Mouse (Mus musculus) gastrocnemius, postnatal 14 days (tissue): ENCODE measurements around the gene Matk. TPM values are rescaled to one million over a fixed set of nuclear protein-coding genes. Genes with fewer than 3 reads are reported as not detected.
"Not testable (repeated sequence)": the region's sequence is repeated elsewhere in the genome, so short reads cannot be mapped to it uniquely, and the experiment has no call there.

ENCODE experiments used
- DNase-seq: peaks from one replicate; pipeline ENCODE4 v3.0.0; 2021; ENCODE audit warnings: mixed read lengths
- intact Hi-C: fragments of 180-260 bp; cut with DNase I; formaldehyde crosslinking; loops from one replicate; pipeline ENCODE4 v1.15.1; 2025; ENCODE audit warnings: low total_unique reads
- long read RNA-seq, 2 experiments: library from polyadenylated mRNA; stranded (forward); transcript quantifications; one replicate each; pipeline ENCODE4 v2.0.0; 2021
- total RNA-seq, 2 experiments: library from RNA; stranded (reverse); gene quantifications; 2 replicates each; pipeline ENCODE4 v1.2.3; 2021

The Matk gene
- total RNA-seq: under 1 TPM; 0.33 to 0.57 TPM
- long read RNA-seq, experiment 1: 0 reads
- long read RNA-seq, experiment 2, partial matches to known transcripts: 0 of 2 reads
- long read RNA-seq, experiment 2, other reads (novel, unspliced or antisense): 1 of 2 reads

DNA sequence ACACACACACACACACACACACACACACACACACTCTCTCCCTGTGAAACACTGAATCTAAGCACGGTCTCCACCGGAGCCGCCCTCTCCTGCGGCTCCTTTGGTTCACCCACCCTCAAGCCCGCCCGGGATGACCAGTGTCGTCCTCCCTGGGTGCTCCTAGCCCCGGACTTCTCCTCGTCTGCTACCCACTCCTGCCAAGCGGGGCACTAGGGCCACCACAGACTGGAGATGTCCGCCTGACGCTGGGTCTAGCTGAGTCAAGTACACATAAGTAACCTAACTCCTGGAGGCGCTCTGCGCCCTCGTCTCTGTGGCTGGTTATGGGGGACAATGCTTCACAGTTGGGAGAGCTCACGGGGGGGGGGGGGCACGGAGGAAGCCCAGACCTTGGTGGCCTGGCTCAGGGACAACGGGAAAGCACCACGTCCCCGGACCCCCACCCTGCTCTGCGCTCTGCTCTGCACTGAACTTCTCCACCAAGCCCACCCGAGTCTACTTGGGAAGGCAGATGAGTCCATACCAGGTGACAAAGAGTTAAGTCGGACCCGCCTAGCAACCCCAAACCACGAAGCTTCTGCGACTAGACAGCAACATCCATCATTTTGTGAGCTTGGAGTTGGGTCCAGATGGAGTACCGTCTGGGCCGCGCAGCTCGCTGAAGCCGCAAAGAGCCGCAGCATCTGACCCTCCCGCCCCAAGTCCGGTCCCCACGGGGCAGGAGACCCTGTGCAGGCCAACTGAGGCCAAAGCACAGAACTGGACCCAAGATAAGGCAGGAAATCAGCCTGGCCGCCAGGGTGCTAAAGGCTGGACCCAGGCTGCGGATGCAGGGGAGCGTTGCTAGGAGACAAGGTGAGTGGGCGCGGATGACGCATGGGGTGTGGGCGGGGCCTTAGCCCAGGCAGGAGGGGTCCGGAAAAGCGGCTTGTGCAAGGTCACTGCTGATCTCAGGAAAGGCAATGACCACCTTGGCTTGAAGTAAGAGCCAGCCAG is at the start of gene Matk:
Matk (plus strand) TSS at position 512 of the 996 bp plus-strand sequence.
- intact Hi-C loops: no loop called here
- no peak for DNase-seq

DNA sequence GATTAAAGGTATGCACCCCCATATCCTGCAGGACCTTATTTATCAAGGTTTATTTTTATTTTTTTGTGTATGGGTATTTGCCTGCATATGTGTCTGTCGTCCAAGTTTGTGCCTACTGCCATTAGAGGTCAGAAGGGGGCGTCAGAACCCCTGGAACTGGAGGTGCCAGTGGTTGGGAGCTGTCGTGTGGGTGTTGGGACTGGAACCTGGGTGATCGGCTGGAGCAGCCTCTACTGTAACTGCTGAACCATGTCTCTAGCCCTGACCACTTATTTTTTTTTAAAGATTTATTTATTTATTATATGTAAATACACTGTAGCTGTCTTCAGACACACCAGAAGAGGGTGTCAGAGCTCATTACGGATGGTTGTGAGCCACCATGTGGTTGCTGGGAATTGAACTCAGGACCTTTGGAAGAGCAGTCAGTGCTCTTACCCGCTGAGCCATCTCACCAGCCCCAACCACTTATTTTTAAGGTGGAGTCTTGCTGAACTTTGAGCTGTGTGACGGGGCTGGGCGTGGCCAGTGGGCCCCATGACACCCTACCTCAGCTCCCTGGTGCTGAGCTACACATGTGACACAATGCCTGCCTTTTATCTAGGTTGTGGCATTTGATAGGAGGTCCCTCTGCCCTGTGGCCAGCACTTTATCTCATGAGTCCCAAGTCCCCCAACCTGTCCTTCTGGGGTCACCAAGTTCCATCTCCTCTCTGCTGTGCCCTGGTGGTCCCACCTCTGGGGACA is 49.6 kb upstream of the Matk start:
- intact Hi-C loops: no loop called here
- no peak for DNase-seq

DNA sequence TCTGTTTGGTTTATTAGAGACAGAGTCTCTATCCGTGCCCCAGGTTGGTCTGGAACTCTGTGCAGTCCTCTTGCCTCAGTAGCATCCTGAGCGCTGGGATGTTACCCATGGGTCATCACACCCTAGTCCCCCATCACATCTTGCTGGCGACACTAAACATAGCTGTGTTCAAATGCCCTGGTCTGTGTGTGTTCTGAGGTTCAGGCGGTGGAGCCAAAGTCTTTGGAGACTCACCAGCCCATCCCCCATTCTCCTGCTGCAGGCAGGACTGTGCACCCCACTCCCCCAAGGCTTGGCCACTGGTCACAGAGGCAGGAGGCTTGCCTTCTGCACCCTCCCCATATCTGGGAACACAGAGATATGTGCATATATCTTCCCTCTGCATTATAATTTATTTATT is 48.6 kb upstream of the Matk start:
- intact Hi-C loops: no loop called here
- no peak for DNase-seq

DNA sequence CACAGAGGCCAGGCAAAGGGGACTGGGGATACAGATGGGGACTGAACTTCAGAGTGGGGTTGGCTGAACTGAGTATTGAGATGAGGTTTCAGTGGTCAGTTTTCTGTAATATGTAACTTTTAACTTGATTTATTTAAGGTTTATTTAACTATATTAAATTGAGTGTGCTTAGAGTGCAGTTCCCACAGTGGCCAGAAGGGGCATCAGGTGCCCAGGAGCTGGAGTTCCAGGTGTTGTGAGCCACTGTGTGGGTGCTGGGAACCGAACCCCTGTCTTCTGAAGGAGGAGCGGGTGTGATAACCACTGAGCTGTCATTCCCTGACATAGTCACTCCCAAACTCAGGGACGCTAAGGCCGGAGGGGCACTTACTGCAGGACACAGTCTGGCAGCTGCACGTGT is 42.6 kb upstream of the Matk start:
- no peak for DNase-seq

DNA sequence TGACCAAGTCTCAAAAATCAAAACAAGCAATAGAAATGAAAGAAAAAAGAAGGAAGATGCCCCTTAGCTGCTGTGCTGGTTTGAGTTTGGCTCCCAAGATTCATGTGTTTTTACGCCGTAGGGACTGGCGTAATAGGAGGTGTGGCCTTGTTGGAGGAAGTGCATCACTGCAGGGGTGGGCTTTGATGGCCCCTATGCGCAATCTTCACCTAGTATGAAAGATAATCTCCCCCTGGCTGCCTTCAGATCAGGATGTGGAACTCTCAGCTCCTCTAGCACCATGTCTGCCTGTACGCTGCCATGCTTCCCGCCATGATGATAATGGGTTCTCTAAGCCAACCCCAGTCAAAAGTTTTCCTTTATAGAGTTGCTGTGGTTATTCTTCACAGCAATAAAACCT is 36.5 kb upstream of the Matk start:
- intact Hi-C loops: no loop called here
- no peak for DNase-seq

More for the DNA sequence above, 42.6 kb upstream of the Matk start:
- intact Hi-C loops: no loop called here

DNA sequence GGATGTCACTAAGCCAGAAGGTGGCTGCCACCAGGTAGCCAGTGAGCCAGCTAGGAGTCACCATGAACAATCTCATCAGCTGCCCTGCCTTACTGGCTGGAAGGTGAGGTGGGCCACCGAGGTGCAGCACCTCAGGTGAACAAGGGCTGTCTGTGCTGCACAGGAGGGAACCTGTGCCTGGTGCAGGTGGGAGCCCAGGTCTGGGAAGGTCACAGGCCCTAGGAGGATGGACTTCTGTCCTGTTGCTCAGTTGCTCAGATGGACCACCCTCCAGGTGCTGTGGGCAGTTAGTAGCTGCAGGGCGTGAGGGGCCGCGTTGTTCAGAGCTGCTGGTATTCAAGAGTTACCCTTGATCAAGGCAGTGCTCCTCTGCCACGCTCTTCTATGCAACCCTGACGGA is 35.9 kb upstream of the Matk start:
- intact Hi-C loops: no loop called here
- no peak for DNase-seq

DNA sequence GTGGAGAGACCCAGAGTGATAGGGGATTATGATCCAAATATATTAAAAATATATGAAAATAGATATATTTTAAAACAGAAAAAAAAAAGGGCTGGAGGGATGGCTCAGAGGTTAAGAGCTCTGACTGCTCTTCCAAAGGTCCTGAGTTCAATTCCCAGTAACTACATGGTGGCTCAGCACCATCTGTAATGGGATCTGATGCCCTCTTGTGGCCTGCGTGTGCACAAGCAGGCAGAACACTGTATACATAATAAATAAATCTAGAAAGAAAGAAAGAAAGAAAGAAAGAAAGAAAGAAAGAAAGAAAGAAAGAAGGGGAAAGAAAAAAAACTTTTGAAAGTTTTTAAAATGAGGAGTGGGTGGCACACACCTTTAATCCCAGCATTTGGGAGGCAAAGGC is 35.5 kb upstream of the Matk start:
- DNase-seq, intact Hi-C loops: not testable (repeated sequence)

DNA sequence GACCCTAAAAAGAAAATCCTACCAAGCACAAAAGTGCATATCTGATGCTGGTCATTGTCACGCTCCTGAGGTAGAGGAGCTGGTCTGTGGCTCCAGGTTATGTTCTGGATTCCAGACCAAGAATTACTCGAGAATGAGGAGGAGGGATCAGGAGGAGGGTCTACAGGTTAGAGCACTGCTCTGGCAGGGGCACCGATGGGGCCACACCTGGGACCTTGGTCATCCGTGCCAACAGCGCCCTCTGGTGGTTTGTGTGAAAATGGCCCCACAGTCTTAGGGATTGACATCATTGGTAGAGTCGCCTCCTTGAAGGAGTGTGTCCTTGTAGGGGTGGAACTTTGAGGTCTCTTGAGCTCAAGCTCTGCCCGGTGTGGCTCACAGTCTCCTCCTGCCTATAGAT is 34.8 kb upstream of the Matk start:
- intact Hi-C loops: no loop called here
- DNase-seq: no peak

DNA sequence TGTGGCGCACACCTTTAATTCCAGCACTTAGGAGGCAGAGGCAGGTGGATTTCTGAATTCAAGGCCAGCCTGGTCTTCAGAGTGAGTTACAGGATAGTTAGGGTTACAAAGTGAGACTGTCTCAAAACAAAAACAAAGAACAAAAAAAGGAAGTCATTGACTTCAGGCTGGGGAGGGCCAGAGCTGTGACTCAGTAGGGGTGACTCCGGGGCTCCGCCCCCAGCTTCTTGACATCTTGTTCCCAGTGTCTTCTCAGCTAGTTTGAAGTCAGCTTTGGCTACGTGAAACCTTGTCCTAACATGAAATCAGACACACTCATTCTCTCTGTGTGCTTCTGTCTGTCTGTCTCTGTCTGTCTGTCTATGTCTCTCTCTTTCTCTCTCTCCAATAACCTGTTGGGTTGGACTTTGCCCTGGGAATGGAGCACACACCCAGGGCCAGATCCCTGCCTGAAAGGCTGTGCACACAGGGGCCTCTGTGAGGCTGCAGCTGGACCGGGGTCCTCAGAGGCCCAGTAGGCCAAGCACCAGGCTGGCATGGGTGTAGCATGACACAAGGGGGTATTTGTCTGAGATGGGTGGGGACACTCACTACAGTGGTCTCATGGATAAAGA is 31.2 kb upstream of the Matk start:
- intact Hi-C loops: no loop called here

DNA sequence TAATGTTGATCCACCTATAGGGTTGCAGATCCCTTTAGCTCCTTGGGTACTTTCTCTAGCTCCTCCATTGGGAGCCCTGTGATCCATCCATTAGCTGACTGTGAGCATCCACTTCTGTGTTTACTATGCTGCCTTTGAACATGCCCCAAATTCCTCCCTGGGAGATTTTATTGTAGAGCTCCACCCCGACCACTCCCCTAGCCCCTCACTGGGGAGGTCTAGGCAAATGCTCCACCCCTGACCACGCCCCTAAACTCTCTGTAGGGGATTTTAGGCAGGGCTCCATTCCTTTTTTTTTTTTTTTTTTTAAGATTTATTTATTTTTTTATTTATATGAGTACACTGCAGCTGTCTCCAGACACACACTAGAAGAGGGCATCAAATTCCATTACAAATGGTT is 29.0 kb upstream of the Matk start:
- DNase-seq, intact Hi-C loops: not testable (repeated sequence)

More for the DNA sequence above, 31.2 kb upstream of the Matk start:
- no peak for DNase-seq

DNA sequence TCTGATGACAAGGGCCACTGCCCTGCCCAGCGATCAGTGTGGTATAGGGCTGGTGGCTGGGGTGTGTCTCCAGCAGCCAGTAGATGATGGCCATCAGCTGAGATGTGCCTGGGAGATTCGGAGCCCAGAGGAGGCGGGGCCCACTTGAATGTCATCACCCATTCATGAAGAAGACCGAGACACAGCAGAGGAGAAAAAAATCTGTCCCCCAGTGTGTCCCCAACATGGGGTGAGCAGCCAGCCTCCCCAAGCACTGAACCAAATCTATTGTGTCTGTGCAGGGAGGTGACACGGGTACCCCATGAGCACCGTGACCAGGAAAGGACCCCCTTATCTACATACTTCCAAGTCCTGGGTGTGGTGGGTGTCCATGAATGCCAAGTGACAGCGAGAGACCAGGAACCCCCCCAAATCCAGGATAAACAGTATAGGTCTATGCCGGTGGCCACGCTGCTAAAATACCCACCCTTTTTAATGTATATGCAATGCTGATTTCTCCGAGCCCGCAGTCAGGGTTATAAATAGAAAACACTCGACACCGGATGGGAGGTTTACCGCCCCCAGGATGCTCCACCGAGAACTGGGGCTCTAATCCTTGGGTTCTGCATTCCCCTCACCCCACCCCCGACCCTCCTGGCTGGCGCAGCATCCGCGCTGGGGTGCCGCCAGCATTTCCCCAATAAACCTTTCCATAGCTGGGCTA is 22.8 kb upstream of the Matk start:
- intact Hi-C loops: no loop called here
- no peak for DNase-seq

DNA sequence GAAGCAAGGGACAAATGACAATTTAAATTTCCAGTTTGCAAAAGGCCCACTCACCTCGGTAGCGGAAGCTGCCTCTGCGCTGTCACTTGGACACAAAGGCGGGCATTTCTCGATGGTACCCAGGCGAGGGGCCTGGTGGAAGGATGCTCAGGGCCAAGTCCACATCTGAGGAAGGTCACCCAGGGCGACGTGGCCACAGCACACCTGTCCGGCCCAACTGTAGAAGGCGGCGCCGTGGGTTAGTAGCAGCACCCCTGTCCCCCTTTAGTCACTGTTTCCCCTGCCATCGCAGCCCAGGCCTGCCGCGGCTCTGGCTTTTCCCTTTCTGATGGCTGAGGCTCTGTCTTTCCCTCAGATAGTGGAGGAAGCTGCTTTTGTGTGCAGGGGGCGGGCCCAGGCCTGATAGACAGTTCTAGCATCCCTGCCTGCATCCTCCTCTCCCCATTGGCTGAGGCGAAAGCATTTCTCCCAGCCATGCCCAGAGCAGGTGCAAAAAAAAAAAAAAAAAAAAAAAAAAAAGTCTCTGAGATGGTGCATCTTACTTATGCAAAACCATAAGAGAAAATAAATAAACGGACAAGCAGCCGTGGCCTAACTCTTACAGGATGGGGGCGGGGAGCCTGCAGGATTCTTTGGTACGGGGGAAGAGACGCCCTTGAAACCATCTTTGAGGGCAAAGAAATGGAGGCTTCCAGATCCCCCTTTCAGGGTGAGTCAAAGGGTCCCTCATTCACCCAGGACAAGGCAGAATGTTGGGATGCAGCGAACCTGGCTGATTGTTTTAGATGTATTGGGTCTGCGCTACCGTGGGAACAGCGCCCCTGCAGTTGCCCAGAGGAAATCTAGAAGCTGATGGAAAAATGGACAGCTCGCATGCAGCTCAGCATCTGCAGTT is 22.1 kb upstream of the Matk start, which contains the start of gene Atcay:
Atcay (minus strand) TSS at position 396 of the 895 bp plus-strand sequence.
- no peak for DNase-seq
- intact Hi-C loops: no loop called here

DNA sequence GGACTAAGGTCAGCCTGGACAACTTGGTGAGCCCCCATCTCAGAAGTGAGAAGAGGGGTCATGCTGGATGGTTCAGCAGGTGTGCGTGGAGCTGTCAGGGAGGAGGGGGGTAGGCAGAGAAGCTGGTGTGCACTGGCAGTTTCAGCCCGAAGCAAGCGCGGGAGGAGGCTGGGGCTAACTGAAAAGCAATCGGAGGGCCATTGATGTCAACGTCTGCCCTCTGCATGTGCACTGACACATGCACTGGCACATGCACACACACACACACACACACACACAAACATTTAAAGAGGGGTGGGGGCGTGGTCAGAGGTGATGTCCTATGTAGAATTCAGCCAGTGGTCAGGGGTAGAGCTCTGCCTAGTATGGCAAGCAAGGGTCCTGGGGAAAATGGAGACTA is 21.3 kb upstream of the Matk start:
- intact Hi-C loops: no loop called here
- no peak for DNase-seq

DNA sequence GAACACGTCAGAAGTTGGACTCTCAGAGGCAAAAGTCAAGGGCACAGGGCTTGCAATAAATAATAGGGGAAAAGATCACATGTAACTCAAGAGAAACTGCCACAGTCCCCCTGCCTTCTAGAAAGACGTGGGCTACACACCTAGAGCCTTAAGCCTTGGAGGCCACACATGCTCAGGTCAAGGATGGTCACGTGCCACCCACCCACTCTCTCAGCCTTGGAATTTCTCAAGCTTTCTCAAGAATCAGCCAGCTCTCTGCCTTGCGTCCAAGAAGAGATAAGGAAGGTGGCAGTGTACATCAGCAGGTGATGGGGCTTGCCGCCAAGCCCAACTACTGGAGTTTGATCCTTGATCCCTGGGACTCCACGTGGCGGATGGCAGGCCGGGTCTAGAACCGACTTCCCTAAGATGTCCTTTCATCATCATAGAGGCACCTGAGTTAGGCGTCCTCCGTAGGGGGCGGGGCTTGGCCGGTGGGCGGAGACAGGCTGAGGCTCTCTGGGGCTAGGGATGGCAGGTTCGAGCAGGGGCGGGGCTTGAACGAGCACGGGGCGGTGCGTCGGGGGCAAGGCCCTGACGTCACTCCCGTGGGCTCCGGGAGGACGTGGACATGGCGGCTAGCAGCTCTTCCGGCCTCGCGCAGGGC is 20.0 kb upstream of the Matk start, which contains the start of gene Zfr2:
Zfr2 (plus strand) TSS at position 576 of the 646 bp plus-strand sequence.
- intact Hi-C loops: no loop called here
- peak; percentile 84 for DNase-seq

DNA sequence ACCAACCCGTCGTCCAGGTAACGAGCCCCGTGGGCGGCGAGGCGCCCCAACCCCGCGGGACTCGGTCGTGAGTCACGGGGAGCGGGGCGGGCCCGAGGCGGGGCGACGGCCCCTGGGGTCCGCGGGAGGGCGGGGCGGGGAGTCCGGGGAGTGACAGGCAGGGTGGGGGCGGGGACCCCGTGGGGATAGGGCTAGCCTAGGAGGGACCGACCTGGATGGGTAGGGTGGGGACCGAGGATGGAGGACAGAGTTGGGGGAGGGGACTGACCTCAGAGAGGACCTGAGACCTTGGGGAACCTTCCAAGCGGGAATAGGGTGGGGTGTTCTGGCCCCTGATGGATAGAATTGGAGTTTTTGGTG is 19.5 kb upstream of the Matk start:
- no peak for DNase-seq
- intact Hi-C loops: no loop called here

DNA sequence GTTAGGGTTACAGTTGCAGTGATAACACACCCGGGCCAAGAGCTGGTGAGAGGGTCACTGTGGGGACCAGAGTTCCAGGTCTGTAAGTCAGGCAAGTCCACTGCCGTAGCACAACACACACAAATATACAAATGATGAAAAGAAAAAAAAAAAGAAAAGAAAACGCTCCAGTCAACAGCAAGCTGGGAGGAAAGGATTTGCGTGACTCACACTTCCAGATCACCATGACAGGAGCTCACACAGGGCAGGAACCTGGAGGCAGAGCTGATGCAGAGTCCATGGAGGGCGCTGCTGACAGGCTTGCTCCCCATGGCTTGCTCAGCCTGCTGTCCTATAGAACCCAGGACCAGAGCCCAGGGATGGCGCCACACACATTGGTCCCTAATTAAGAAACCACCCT is 18.5 kb upstream of the Matk start:
- intact Hi-C loops: no loop called here
- DNase-seq: no peak

DNA sequence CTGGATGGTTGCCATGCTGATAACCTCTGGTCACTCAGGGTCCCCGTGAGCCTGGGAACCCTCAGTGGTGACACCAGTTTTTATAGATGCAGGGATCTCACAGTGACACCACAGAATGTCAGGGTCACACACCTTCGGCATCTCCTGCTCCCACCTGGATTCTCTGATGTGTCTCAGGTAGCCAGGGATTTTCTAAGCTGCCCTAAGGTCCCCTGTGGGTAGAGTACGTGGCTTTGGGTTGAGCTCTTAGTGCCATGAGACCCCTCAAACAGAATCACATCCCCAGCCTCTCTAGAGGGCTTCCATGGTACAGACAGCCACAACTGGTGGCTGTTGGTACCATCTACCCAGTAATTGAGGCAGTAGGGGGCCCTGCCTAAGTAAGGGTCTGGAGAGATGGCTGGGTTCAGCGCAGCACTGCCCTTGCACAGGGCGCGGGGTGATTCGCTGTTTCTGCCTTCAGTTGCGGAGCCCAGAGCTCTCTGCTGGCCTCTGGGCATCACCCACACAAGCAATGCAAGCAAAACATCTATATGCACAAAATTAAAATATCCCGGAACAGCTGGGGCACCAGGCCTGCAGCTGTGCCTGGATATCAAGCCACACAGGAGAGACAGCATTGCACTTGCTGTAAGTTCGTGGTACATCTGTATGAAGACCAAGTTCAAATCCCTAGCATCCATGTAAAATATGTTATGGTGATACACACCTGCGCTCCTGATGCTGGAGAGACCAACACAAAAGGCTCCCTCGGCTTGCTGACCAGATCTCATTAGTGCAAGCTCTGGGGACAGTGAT is 16.1 kb upstream of the Matk start:
- intact Hi-C loops: no loop called here
- DNase-seq: no peak
